Mouse (Mus musculus) T-helper 1 cell (primary cell): ENCODE data around the gene Rpl24.

Experiments
- in situ Hi-C: fragments of 300-600 bp; cut with MboI, MseI; formaldehyde crosslinking; loops from one replicate; pipeline ENCODE4 v1.15.1; 2025; ENCODE audit warnings: high pct_unique_total_duplicates

Rpl24 gene

GRCm38 (mm10) chr16:55970416-55970815 is 4.3 kb downstream of the Rpl24 start:
- in situ Hi-C loops: loop anchor here (5.0 kb wide), 1 partner anchor 57 kb away; the partner anchor contains the start of gene Pcnp

GRCm38 (mm10) chr16:55971735-55972615 is 5.9 kb downstream of the Rpl24 start:
- in situ Hi-C loops: loop anchor here (5.0 kb wide), 1 partner anchor 55 kb away; the partner anchor contains the start of gene Pcnp

- in situ Hi-C loops: loop anchor here (5.0 kb wide), 1 partner anchor 55 kb away; the partner anchor contains the start of gene Pcnp
Measured at GRCm38 (mm10) chr16:55972626-55973201, 6.6 kb downstream of the Rpl24 start.

GRCm38 (mm10) chr16:55973431-55974255 is 7.6 kb downstream of the Rpl24 start, which contains the start of gene Zbtb11:
Gene Zbtb11, plus strand, starts transcription at chr16:55973883.
- in situ Hi-C loops: loop anchor here (5.0 kb wide), 1 partner anchor 54 kb away; the partner anchor contains the start of gene Pcnp

GRCm38 (mm10) chr16:55974256-55974902 is 8.3 kb downstream of the Rpl24 start:
- in situ Hi-C loops: loop anchor here (5.0 kb wide), 1 partner anchor 53 kb away; the partner anchor contains the start of gene Pcnp

GRCm38 (mm10) chr16:55974903-55975285 is 8.8 kb downstream of the Rpl24 start:
- in situ Hi-C loops: loop anchor here (5.0 kb wide), 1 partner anchor 52 kb away; the partner anchor contains the start of gene Pcnp

GRCm38 (mm10) chr16:55986001-55986400 is 19.9 kb downstream of the Rpl24 start:
- in situ Hi-C loops: no loop called here

- in situ Hi-C loops: loop anchor here (10.0 kb wide), 1 partner anchor 1154 kb away; no protein-coding TSS in a partner anchor
Measured at GRCm38 (mm10) chr16:55990311-55990710, 24.2 kb downstream of the Rpl24 start.

- in situ Hi-C loops: loop anchor here (10.0 kb wide), 1 partner anchor 1151 kb away; no protein-coding TSS in a partner anchor
Measured at GRCm38 (mm10) chr16:55994235-55994634, 28.2 kb downstream of the Rpl24 start.

- in situ Hi-C loops: no loop called here
Measured at GRCm38 (mm10) chr16:56006798-56007197, 40.7 kb downstream of the Rpl24 start.

- in situ Hi-C loops: no loop called here
Measured at GRCm38 (mm10) chr16:56008862-56009261, 42.8 kb downstream of the Rpl24 start.

- in situ Hi-C loops: no loop called here
Measured at GRCm38 (mm10) chr16:56012789-56013743, 47.0 kb downstream of the Rpl24 start.

- in situ Hi-C loops: no loop called here
Measured at GRCm38 (mm10) chr16:56014076-56014475, 48.0 kb downstream of the Rpl24 start.

- in situ Hi-C loops: no loop called here
Measured at GRCm38 (mm10) chr16:56019660-56020059, 53.6 kb downstream of the Rpl24 start.
